Mouse (Mus musculus): ENCODE data around the gene Slc9a5.

- no peak for TF ChIP-seq CTCF (IDR thresholded peaks at IDR 0.05; ENCODE audit: insufficient read depth, low read length)
- peak; percentile 41; the same call in 1 of the 2 replicates for TF ChIP-seq POLR2A (IDR thresholded peaks at IDR 0.05; ENCODE audit: borderline replicate concordance, extremely low read depth, low read depth, low read length)
Measured at GRCm38 (mm10) chr8:105346611-105347427, 1.8 kb upstream of the Slc9a5 start.

Data from lung, adult 2 months (tissue).